17 mouse cellular contexts compared by ENCODE assay signal in the genomic region with DNA sequence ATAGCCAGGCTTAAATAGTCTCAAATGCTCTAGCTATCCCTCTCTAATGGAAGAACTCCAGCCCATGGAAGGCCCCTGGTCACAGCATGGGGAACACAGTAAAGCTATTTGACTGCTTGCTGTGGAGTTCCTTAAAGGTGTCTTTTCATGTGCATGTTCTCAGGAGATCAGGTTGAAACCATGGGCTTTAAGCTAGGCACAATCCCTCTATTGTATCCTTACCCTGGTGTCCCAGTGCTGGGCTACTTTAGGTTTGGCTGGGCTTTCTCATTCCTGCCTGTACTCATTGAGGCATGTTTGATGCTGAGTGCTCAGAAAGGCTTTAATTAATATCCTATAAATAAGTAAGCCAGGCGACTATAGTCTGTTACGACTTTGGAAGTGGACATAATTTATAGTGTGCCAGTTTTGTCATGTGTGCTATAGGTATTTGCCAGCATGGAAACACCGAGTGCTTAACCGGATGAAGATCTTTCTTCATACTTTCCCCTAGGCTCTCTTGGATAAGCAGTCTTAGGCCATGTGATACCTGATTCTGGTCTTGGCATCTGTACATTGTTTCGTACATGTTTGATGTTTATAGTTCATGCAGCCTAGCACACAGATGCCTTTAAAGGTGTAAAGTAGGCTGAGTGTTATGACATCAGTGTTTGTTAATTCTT.
A peak's percentile ranks its signal among the peaks of the same experiment; 100 is the strongest.
DNase-seq lines count a peak whose midpoint lies in the region; ATAC-seq and TF ChIP-seq lines count a peak whose summit lies in the region.
"Had no signal": no experiment of that assay in that cellular context is flagged by ENCODE, and none has a peak within 500 bp of the region (broad histone marks: within the 10 kb centered on the region; RNA-seq: fewer than 3 reads in every experiment).

No protein-coding gene starts in this region.

- WGBS in limb, embryonic 11.5 days: 74% methylated on average over 5 of the region's 5 CpGs
- 83% methylated on average over 5 of the region's 5 CpGs for WGBS in limb, embryonic 10.5 days
- 45% methylated on average over 5 of the region's 5 CpGs for WGBS in limb, embryonic 14.5 days

- no peak overlapping the region for H3K4me2 ChIP-seq in limb, embryonic 11.5 days (ENCODE audit: low read depth, severe bottlenecking)
- no peak overlapping the region for H3K4me2 ChIP-seq in limb, embryonic 14.5 days (replicated peaks; ENCODE audit: low read depth, low read length, severe bottlenecking)
- H3K4me2 ChIP-seq: embryonic facial prominence, embryonic 12.5 days; forebrain, embryonic 13.5 days; heart, embryonic 13.5 days had no signal

- H3K36me3 ChIP-seq in limb, embryonic 11.5 days (ENCODE audit: control insufficient read depth, insufficient read depth, low read length): no peaks in the 10 kb centered on the region
- H3K36me3 ChIP-seq in limb, embryonic 10.5 days: peaks cover 76% of the 10 kb centered on the region
- H3K36me3 ChIP-seq in limb, embryonic 14.5 days (ENCODE audit: control insufficient read depth, insufficient read depth, low read length): peaks cover 37% of the 10 kb centered on the region

- peak; percentile 53 for DNase-seq in heart, adult 11 months
- DNase-seq in heart, adult 9 months (ENCODE audit: low spot score in 2 of 2): no peak
- DNase-seq in limb, embryonic 11.5 days (ENCODE audit: low spot score): no peak
- no peak for DNase-seq in limb, embryonic 10.5 days (ENCODE audit: low spot score)
- peak; percentile 9 for DNase-seq in limb, embryonic 14.5 days (ENCODE audit: low spot score)
- no peak for DNase-seq in adrenal gland, postnatal 4 days (ENCODE audit: low spot score in 2 of 2)
- no peak for DNase-seq in gastrocnemius, adult 8-10 months (ENCODE audit: low spot score in 2 of 2)
- DNase-seq: adrenal gland, postnatal 14 days; cerebellum, adult 8-10 months; cerebellum, postnatal 14 days; embryo, embryonic 11 days; gastrocnemius, postnatal 10 days; heart, postnatal 36 days had no signal

- no peaks in the 10 kb centered on the region for H3K27me3 ChIP-seq in limb, embryonic 11.5 days (ENCODE audit: control insufficient read depth, insufficient read depth, low read length)
- H3K27me3 ChIP-seq in limb, embryonic 10.5 days (ENCODE audit: low read depth, poor library complexity, severe bottlenecking): no peaks in the 10 kb centered on the region
- no peaks in the 10 kb centered on the region for H3K27me3 ChIP-seq in limb, embryonic 14.5 days (ENCODE audit: control insufficient read depth, insufficient read depth, low read length)
- H3K27me3 ChIP-seq: embryonic facial prominence, embryonic 12.5 days; forebrain, embryonic 13.5 days; heart, embryonic 13.5 days had no signal

- H3K9me3 ChIP-seq in limb, embryonic 11.5 days (ENCODE audit: control insufficient read depth, low read length): no peaks in the 10 kb centered on the region
- H3K9me3 ChIP-seq in limb, embryonic 10.5 days (replicated peaks): no peaks in the 10 kb centered on the region
- H3K9me3 ChIP-seq in limb, embryonic 14.5 days (ENCODE audit: control insufficient read depth, low read length): no peaks in the 10 kb centered on the region
- H3K9me3 ChIP-seq: embryonic facial prominence, embryonic 12.5 days; forebrain, embryonic 13.5 days; heart, embryonic 13.5 days had no signal

- no peak overlapping the region for H3K27ac ChIP-seq in limb, embryonic 11.5 days (replicated peaks; ENCODE audit: low read depth, low read length)
- H3K27ac ChIP-seq in limb, embryonic 10.5 days: no peak overlapping the region
- H3K27ac ChIP-seq in limb, embryonic 14.5 days (replicated peaks; ENCODE audit: low read depth, low read length): 0 out of 2 replicates have a peak overlapping the region, but pooled peaks have one; percentile 13
- H3K27ac ChIP-seq: embryonic facial prominence, embryonic 12.5 days; forebrain, embryonic 13.5 days; heart, embryonic 13.5 days; hindbrain, postnatal 0 days had no signal

- H3K4me1 ChIP-seq in limb, embryonic 11.5 days (ENCODE audit: control insufficient read depth, insufficient read depth, low read length): no peaks in the 10 kb centered on the region
- H3K4me1 ChIP-seq in limb, embryonic 10.5 days: no peaks in the 10 kb centered on the region
- no peaks in the 10 kb centered on the region; the same call in 1 of the 2 replicates for H3K4me1 ChIP-seq in limb, embryonic 14.5 days (ENCODE audit: control insufficient read depth, insufficient read depth, low read length)
- H3K4me1 ChIP-seq: embryonic facial prominence, embryonic 12.5 days; heart, embryonic 13.5 days had no signal

- no peak overlapping the region for H3K4me3 ChIP-seq in limb, embryonic 11.5 days (ENCODE audit: low read depth, low read length)
- no peak overlapping the region for H3K4me3 ChIP-seq in limb, embryonic 10.5 days
- no peak overlapping the region for H3K4me3 ChIP-seq in limb, embryonic 14.5 days (replicated peaks; ENCODE audit: low read length)
- H3K4me3 ChIP-seq: embryonic facial prominence, embryonic 12.5 days; forebrain, embryonic 13.5 days; heart, embryonic 13.5 days had no signal

- ATAC-seq in limb, embryonic 11.5 days (ENCODE audit: insufficient number of reproducible peaks, low FRiP score, low TSS enrichment, low read depth): 0 out of 2 replicates have a peak, but pooled peaks have one; percentile 31
- no peak for ATAC-seq in limb, embryonic 14.5 days (ENCODE audit: low FRiP score, low read depth)
- ATAC-seq: forebrain, embryonic 13.5 days; hindbrain, postnatal 0 days had no signal

- H3K9ac ChIP-seq in limb, embryonic 11.5 days (ENCODE audit: low read length): no peak overlapping the region; the same call in 1 of the 2 replicates
- H3K9ac ChIP-seq in limb, embryonic 14.5 days (ENCODE audit: low read depth, low read length, severe bottlenecking): no peak overlapping the region
- H3K9ac ChIP-seq: embryonic facial prominence, embryonic 12.5 days; forebrain, embryonic 13.5 days; heart, embryonic 13.5 days had no signal

- no peak for TF ChIP-seq POLR2A in limb, embryonic 14.5 days (IDR thresholded peaks at IDR 0.05; ENCODE audit: borderline replicate concordance, extremely low read depth, insufficient read depth, insufficient read length)

Comparison
In these comparisons a context has a peak if more than half of its experiments do, and no peak if none do; other contexts are left out.
1. DNase-seq: peak in heart, adult 11 months (single experiment) and limb, embryonic 14.5 days (single experiment); none in heart, adult 9 months (0 of 2), limb, embryonic 11.5 days (single experiment), limb, embryonic 10.5 days (single experiment), adrenal gland, postnatal 4 days (0 of 2) and gastrocnemius, adult 8-10 months (0 of 2).